Mouse (Mus musculus) thymus, adult 18-20 months (tissue): ENCODE measurements around the gene Grm7.

Experiments used
- DNase-seq, 2 experiments: peaks; one replicate each; pipeline ENCODE4 v3.0.0; 2022; ENCODE audit warnings: mixed read lengths in 2 of 2

The Grm7 gene

GRCm38 (mm10) chr6:111584851-111585250, 939.5 kb downstream of the Grm7 start:
- no peak for DNase-seq

- no peak for DNase-seq
These were observed 942.2 kb downstream of the Grm7 start for GRCm38 (mm10) chr6:111587572-111587971.

DNA sequence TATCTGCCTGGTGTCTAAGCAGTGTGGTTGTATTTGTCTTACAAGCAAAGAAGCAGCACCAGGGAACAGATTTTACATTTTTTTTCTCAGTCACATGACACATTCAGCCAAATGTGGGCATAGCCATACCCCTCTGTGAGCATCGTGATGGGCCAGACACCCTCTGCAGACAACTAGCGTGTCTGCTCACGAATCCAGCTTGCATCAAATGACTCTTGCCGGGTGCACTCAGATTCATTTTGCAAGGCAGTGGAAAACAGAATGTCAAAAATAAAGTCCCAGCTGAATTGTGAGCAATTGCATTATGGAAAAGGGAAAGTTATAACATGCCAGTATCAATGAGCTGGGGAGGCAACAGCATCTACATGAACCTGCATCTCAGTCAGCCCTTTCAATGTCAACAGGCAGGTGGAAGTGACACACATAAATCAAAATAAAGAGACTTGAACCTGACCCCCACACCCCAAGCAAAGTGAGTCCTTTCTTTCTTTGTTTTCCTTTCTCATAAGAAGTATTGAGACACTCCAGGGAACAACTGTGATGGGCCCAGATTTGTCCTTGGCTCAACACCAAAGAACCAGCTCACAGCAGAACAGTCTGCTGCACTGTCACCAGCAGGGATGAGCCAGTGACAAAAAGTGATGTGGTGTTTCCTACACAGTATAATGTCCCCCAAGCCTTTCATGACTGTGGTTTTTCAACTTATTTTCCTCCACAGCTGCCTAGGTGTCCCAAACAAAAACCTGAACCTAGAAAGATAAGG, 956.7 kb downstream of the Grm7 start:
- DNase-seq: no peak

- DNase-seq: no peak
These were observed 965.0 kb downstream of the Grm7 start for GRCm38 (mm10) chr6:111610396-111610795.

GRCm38 (mm10) chr6:111613834-111614233, 968.5 kb downstream of the Grm7 start:
- DNase-seq: no peak
